Mouse (Mus musculus) adrenal gland, postnatal 36 days (tissue): ENCODE measurements around the gene 4930426L09Rik. TPM values are rescaled to one million over a fixed set of nuclear protein-coding genes. Genes with fewer than 3 reads are reported as not detected.

ENCODE experiments used
- DNase-seq, 2 experiments: peaks; one replicate each; pipeline ENCODE4 v3.0.0; 2021; ENCODE audit warnings: mixed read lengths in 1 of 2
- total RNA-seq, 2 experiments: library from RNA; stranded (reverse); gene quantifications; 2 replicates each; pipeline ENCODE4 v1.2.3; 2021

Gene 4930426L09Rik
- total RNA-seq, 2 experiments from 2014 or later = 0.43 to 0.76 TPM

- no peak for DNase-seq
Observed at GRCm38 (mm10) chr2:19016348-19016747, 18.2 kb downstream of the 4930426L09Rik start.

GRCm38 (mm10) chr2:19016839-19017238 is 18.7 kb downstream of the 4930426L09Rik start:
- no peak for DNase-seq

GRCm38 (mm10) chr2:19018034-19018433 is 19.9 kb downstream of the 4930426L09Rik start:
- no peak for DNase-seq

GRCm38 (mm10) chr2:19024807-19025206 is 26.7 kb downstream of the 4930426L09Rik start:
- DNase-seq = no peak

- DNase-seq = no peak
Observed at GRCm38 (mm10) chr2:19037430-19037829, 39.3 kb downstream of the 4930426L09Rik start.

GRCm38 (mm10) chr2:19037907-19038570 is 39.9 kb downstream of the 4930426L09Rik start:
- DNase-seq = no peak

- no peak for DNase-seq
Observed at GRCm38 (mm10) chr2:19048225-19048624, 50.1 kb downstream of the 4930426L09Rik start.

GRCm38 (mm10) chr2:19049341-19049740 is 51.2 kb downstream of the 4930426L09Rik start:
- no peak for DNase-seq

Other genes with a start within 250 kb of the 4930426L09Rik start
- 10 to 100 TPM; 30.1 to 36.7 TPM for gene Pip4k2a, start 217 bp upstream of the 4930426L09Rik start, total RNA-seq
- not detected for gene Armc3, start 201.0 kb downstream of the 4930426L09Rik start, total RNA-seq